Mouse (Mus musculus) liver, postnatal 0 days (tissue): ENCODE measurements around the gene Cd63.

Experiments
- CTCF ChIP-seq: sonication (generic); IDR thresholded peaks from 2 replicates; pipeline ENCODE4 v1.5.1; 2016; ENCODE audit warnings: antibody characterized with exemption, low read depth
- EP300 ChIP-seq: IDR thresholded peaks from 2 replicates; pipeline ENCODE4 v1.6.1; 2016; ENCODE audit warnings: antibody characterized with exemption, low read depth, mild to moderate bottlenecking

GRCm38 (mm10) chr10:128933574-128933973, 32.8 kb downstream of the Cd63 start, which contains the start of gene Itga7:
- TF ChIP-seq EP300 (no peak), CTCF (no peak)
